Mouse (Mus musculus) thymus, adult 2 months (tissue): Measurements from ENCODE around the gene Trim14.

ENCODE experiments used
- CTCF ChIP-seq: fragments of 200-500 bp; IDR thresholded peaks from 2 replicates; pipeline ENCODE4 v1.5.1; 2012; ENCODE audit warnings: mild to moderate bottlenecking, control low read depth, low read length, moderate library complexity, borderline replicate concordance; ENCODE audit not compliant: control insufficient read depth, poor library complexity, insufficient read depth; ENCODE audit errors: extremely low read depth
- POLR2A ChIP-seq: fragments of 200-500 bp; IDR thresholded peaks from 2 replicates; pipeline ENCODE4 v1.6.1; 2012; ENCODE audit warnings: mild to moderate bottlenecking, low read length, control low read depth, moderate library complexity; ENCODE audit not compliant: control insufficient read depth, poor library complexity, insufficient read depth; ENCODE audit errors: extremely low read depth

DNA sequence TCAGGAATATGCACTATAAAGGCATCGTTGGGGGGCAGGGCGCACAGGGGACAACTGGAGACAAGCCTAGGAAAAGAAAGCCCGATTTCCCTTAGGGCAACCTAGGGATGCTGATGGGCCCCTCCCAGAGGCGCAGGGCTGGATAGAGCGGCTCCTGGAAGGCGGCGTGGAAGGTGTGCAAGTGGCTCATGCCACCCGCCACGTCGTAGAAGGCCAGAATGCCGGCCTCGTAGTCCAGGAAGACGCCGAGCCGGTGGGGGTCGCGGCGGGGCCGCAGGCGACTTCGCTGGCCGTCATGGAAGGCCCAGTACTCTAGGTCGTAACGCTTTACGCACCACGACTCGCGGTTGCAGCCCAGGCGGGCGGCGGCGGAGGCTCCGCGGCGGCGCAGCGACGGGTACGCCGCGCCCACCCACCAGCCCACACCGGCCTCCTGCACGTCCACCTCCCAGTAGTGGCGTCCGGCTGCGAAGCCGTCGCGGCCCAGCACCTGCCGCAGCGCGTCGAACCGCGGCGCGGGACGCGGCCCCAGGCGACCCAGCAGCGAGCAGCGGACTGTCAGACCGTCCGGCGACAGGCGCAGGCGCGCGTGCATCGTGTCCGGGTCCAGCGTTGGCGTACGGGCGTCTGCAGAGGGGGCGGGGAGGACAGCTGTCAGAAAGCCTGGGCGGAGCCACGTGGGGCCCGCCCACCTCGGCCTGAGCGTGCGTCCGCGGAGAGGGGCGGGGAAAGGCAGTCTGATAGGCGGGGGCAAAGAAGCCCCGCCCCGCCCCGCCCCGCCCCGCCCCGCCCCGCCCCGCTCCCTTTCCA lies 28.9 kb downstream of the Trim14 start:
- TF ChIP-seq CTCF (no peak), POLR2A (no peak; the same call in 1 of the 2 replicates)
